Mouse (Mus musculus): ENCODE results near the gene Hoxd9.

Gene Hoxd9

DNA sequence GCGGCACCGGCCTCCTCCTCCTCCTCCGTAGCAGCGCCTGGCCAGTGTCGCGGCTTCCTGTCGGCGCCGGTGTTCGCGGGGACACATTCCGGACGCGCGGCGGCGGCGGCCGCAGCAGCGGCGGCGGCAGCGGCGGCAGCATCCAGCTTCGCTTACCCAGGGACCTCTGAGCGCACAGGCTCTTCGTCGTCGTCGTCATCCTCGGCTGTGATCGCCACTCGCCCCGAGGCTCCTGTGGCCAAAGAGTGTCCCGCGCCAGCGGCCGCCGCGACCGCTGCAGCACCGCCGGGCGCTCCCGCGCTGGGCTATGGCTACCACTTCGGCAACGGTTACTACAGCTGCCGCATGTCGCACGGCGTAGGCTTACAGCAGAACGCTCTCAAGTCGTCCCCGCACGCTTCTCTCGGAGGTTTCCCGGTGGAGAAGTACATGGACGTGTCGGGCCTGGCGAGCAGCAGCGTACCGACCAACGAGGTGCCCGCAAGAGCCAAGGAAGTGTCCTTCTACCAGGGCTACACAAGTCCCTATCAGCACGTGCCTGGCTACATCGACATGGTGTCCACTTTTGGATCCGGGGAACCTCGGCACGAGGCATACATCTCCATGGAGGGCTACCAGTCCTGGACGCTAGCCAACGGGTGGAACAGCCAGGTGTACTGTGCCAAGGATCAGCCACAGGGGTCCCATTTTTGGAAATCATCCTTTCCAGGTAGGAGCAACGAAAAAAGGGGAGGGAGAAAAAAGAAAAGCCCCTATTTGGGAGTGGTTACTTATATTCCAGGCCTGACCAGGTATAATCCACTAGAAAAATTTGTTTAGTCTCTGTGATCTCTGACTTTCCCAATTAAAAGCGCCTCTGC is 28.9 kb upstream of the Hoxd9 start:
- no peak for DNase-seq (ENCODE audit: low read depth in 2 of 2, low spot score in 2 of 2)

DNA sequence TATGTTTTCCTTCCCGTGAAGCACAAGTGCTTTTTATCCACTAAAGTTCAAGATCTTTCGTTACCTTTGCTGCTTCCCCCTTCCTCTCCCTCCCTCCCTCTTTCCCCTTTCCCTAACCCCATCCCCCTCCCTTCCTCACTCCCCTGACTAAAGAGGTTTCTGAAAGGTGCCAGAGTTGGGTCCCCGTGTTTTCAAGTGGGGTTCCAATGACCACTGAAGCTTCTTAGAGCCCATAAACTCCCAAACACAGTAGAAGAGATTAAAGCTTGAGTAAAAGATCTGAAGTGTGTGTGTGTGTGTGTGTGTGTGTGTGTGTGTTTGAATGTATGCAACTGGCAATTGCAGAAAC is 28.3 kb upstream of the Hoxd9 start:
- no peak for DNase-seq (ENCODE audit: low read depth in 2 of 2, low spot score in 2 of 2)

GRCm38 (mm10) chr2:74669650-74670235 is 27.8 kb upstream of the Hoxd9 start:
- DNase-seq (ENCODE audit: low read depth in 2 of 2, low spot score in 2 of 2) = no peak

GRCm38 (mm10) chr2:74670632-74671188 is 26.8 kb upstream of the Hoxd9 start:
- DNase-seq (ENCODE audit: low read depth in 2 of 2, low spot score in 2 of 2) = no peak

DNA sequence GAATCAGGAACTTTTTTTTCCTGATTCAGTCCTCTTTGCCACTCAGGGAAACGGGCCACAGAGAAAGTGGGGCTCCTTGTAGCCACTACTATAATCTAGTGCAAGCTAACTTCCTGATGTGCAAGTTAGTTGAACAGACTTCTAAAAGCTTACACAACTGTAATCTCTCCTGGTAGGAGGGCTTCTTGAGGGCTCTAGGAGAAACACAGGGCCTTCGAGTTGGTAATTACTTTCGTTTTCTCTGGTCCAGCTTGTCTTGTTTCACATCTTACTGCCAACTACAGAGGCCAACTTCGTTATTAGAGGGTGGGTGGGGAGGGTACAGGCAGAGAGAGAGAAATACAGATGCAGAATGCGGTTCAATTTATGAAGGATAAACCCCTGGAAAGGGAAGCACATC is 25.7 kb upstream of the Hoxd9 start:
- no peak for DNase-seq (ENCODE audit: low read depth in 2 of 2, low spot score in 2 of 2)

DNA sequence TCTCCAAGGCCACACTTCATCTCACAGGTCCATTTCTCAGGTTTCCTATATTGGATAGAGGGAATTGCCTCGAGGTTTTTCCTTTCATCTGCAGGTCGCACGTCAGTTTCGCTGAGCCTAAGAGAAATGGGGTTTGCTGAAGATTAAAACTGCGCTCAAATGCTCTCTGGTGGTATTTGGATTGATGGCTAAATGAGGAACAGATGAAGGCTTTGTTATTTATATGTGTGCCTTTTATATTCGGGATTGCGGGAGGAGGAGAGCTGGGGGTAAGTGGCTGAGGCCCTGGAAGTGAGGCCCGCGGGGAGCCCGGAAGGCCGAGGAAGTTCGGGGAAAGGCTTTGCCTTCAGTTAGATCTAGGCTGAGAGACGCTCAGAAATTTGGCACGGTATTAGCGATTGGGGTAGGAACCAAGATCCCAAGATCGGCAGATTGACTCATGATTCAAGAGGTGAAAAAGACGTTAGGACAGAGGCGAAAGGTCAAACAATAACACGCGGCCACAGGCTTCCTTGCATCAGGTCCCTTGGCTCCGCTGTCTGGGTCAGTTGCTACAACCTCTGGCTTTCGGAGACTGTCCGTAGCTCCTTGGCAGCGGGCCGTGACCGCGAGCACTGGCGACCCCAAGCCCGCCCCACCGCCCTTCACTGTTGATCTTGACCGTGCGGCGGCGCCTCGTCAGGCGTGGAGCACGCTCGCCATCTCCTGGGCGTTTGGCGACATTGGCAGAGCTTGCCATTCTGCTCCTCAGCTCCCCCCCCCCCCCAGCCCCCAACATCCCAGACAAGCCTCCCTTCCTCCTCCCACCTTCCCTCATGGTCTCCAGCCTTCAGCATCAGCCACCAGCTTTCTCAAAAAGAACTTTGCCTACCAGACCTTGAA is 24.8 kb upstream of the Hoxd9 start:
- DNase-seq (ENCODE audit: low read depth in 2 of 2, low spot score in 2 of 2) = peak in 1 of 2 experiments; percentile 37

DNA sequence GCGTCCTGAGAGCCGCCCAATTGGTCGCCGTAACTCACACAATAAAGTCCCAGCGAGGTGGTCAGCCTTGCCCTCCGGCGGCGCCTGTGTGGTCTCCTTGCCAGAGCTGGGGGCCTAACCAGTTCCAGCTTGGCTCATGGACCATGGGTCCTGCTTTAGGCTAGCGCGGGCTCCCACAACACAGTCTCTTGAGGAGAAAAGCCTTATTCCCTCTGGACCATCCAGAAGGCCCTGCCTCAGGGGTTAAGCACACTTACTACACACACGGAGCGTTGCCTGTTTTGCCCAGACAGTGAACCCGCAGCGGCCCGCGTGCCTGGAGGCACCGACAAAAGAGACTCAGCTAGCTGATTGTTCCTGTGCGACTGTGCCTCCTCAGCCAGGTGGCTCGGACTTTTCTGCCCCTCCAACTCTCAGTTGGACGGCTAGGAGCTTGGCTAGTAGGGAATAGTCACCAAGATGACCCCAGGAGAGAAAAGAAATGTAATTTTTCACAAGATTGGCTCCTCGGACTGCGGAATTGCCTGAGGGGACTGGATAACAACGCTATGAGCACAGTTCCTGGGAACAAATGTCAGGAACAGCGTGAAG is 23.6 kb upstream of the Hoxd9 start:
- DNase-seq (ENCODE audit: low read depth in 2 of 2, low spot score in 2 of 2) = no peak

- DNase-seq (ENCODE audit: low read depth in 2 of 2, low spot score in 2 of 2) = no peak
These were observed 22.5 kb upstream of the Hoxd9 start, which contains the start of gene Hoxd12 for GRCm38 (mm10) chr2:74674881-74675665. Gene Hoxd12, plus strand, starts transcription at chr2:74675013.

- DNase-seq (ENCODE audit: low read depth in 2 of 2, low spot score in 2 of 2) = no peak
These were observed 21.8 kb upstream of the Hoxd9 start for GRCm38 (mm10) chr2:74675666-74676282.

- no peak for DNase-seq (ENCODE audit: low read depth in 2 of 2, low spot score in 2 of 2)
These were observed 21.0 kb upstream of the Hoxd9 start for GRCm38 (mm10) chr2:74676376-74677052.

GRCm38 (mm10) chr2:74677106-74677505 is 20.4 kb upstream of the Hoxd9 start:
- DNase-seq (ENCODE audit: low read depth in 2 of 2, low spot score in 2 of 2) = no peak

GRCm38 (mm10) chr2:74678891-74679595 is 18.5 kb upstream of the Hoxd9 start, which contains the start of gene Hoxd11:
Gene Hoxd11, plus strand, starts transcription at chr2:74679557.
- DNase-seq (ENCODE audit: low read depth in 2 of 2, low spot score in 2 of 2) = no peak

- no peak for DNase-seq (ENCODE audit: low read depth in 2 of 2, low spot score in 2 of 2)
These were observed 17.9 kb upstream of the Hoxd9 start for GRCm38 (mm10) chr2:74679596-74679971.

DNA sequence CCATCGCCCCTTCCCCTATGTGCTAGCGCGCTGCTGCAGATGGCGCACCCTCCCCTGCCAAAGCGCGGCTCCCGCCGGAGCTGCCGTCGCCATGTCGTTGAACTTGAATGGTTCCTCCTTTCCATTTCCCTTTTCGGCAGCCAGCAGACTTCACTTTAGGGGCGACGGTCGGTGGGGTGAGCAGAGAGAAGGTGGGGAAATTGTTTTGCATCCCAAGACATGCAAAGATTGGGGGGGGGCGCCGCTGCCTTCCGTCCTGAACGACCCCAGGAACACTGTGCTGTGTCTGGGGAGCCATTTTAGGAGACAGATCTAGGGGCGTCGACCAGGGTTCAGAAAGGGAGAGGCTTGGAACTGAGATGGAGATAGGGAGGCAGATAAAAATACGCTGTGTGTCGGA is 17.5 kb upstream of the Hoxd9 start:
- DNase-seq (ENCODE audit: low read depth in 2 of 2, low spot score in 2 of 2) = no peak

GRCm38 (mm10) chr2:74680561-74681398 is 16.7 kb upstream of the Hoxd9 start:
- no peak for DNase-seq (ENCODE audit: low read depth in 2 of 2, low spot score in 2 of 2)

GRCm38 (mm10) chr2:74681594-74682531 is 15.7 kb upstream of the Hoxd9 start:
- no peak for DNase-seq (ENCODE audit: low read depth in 2 of 2, low spot score in 2 of 2)

GRCm38 (mm10) chr2:74682796-74683195 is 14.7 kb upstream of the Hoxd9 start:
- no peak for DNase-seq (ENCODE audit: low read depth in 2 of 2, low spot score in 2 of 2)
